Mouse (Mus musculus): ENCODE results near the gene Rin2. TPM values are rescaled to one million over a fixed set of nuclear protein-coding genes. Genes with fewer than 3 reads are reported as not detected.

Gene Rin2
- polyA plus RNA-seq, 1 experiment from 2014 or later = 1.7 TPM

DNA sequence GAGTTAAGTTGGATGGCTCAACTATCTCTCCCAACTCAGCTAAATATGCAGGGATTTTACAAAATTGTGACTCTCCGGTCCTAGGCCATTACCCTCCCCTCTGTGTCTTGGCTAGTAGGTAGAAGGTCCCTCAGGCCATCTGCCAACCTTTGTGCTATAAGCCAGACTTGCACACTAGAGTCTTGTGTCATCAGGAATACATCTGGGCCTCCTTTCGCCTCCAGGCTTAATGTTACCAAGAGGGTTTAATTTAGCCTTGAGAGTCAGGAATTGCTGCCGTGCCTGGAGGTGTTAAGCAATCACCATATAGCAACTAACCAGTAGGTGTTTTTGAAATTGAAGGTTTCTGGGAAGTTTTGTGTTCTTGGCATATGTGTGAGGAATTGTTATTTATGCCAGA lies 158.3 kb downstream of the Rin2 start:
- no peak overlapping the region for H3K4me2 ChIP-seq
- DNase-seq = no peak
- no peaks in the 10 kb centered on the region for H3K9me3 ChIP-seq (replicated peaks)
- H3K27ac ChIP-seq = no peak overlapping the region
- H3K4me1 ChIP-seq (replicated peaks) = peaks cover 7% of the 10 kb centered on the region; the same call in 1 of the 2 replicates
- 66% methylated on average over 3 of the region's 3 CpGs for WGBS (ENCODE audit: insufficient replicate concordance)
- no peak overlapping the region for H3K9ac ChIP-seq
- ATAC-seq (ENCODE audit: low read depth) = no peak
- no peak overlapping the region for H3K4me3 ChIP-seq (replicated peaks)
- H3K36me3 ChIP-seq = no peaks in the 10 kb centered on the region
- no peaks in the 10 kb centered on the region for H3K27me3 ChIP-seq

DNA sequence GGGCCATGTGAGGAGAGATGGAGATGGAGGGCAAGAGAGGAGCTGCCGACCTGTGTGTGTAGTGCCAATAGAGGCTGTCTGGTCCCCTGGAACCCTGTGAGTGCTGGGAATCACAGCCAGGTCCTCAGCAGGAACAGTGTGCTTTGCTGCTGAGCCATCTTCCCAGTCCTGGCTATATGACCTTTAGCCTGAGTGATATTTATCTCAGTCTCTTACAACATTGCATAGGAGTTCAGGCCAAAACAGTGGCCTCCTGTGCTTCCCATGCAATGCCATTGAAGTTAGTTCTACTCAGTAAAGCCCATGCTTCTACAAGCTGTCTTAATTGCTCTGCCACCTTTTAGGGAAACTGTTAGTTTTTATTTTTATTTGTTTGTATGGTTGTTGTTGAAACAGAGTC lies 160.9 kb downstream of the Rin2 start:
- no peak for ATAC-seq (ENCODE audit: low read depth)
- Histone ChIP-seq H3K27me3 (no peaks in the 10 kb centered on the region), H3K27ac (no peak overlapping the region), H3K36me3 (no peaks in the 10 kb centered on the region), H3K9me3 (replicated peaks) (no peaks in the 10 kb centered on the region), H3K9ac (no peak overlapping the region), H3K4me2 (no peak overlapping the region), H3K4me1 (replicated peaks) (peaks cover 7% of the 10 kb centered on the region; the same call in 1 of the 2 replicates), H3K4me3 (replicated peaks) (no peak overlapping the region)
- WGBS (ENCODE audit: insufficient replicate concordance) = 50% methylated on average over 1 of the region's 1 CpGs
- no peak for DNase-seq

DNA sequence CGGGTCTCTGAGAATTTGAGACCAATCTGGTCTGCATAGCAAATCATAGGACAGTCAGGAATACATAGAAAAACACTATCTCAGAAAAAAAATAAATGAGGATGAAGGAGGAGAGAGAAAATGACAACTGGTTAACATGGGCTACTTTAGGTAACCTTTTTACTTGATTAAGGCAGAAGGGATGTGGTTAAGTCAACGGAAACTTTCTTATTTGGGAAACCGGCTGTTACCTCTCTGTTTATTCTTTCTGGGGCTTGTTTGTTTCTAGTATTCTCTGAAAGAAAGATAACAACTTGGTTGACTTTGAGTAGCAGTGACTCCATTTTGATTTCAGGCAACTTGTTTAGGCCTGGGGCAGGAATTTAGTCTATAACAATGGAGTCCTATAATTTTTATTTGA lies 163.7 kb downstream of the Rin2 start:
- no peaks in the 10 kb centered on the region for H3K36me3 ChIP-seq
- no peak overlapping the region for H3K27ac ChIP-seq
- no peaks in the 10 kb centered on the region for H3K9me3 ChIP-seq (replicated peaks)
- DNase-seq (no peak), ATAC-seq (ENCODE audit: low read depth) (no peak)
- H3K4me2 ChIP-seq = no peak overlapping the region
- H3K4me3 ChIP-seq (replicated peaks) = no peak overlapping the region
- WGBS (ENCODE audit: insufficient replicate concordance) = 55% methylated on average over 3 of the region's 3 CpGs
- H3K9ac ChIP-seq = no peak overlapping the region
- H3K4me1 ChIP-seq (replicated peaks) = no peaks in the 10 kb centered on the region
- H3K27me3 ChIP-seq = no peaks in the 10 kb centered on the region

DNA sequence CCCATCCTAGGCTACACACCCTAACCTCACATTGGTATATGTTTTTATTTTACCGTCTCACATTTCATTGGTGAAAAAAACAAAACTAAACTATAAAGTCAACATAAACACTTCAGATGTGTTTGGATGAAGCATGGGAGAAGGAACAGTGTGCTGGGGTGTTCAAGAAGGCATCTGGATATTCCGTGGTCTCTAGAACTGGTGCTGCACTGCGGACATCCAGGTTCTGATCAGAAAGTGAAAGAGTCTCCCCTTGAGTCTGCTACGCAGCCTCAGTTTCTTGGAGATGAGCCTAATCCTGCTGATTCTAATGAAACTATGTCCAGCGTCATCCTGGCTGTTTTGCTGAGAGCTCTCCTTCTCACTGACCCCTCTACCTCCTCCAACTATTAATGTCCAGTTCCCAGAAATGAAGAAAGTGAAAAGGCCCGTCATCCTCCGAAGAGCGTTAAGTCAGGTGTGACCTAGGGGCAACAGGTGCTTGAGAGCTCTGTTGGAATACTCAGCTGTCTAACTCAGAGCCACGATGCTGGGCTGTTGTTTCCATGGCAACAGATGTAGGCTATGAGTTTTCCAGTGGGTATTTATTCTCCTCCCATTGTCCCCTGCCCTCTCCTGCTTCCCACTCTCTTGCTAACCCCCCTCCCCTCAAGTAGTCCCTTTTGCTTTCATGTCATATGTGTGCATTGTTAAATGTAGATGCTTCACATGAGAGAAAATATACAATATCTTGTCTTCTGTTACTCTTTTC lies 164.7 kb downstream of the Rin2 start:
- Histone ChIP-seq H3K4me3 (replicated peaks) (no peak overlapping the region), H3K4me1 (replicated peaks) (no peaks in the 10 kb centered on the region), H3K27me3 (no peaks in the 10 kb centered on the region), H3K36me3 (no peaks in the 10 kb centered on the region), H3K9ac (no peak overlapping the region), H3K9me3 (replicated peaks) (no peaks in the 10 kb centered on the region), H3K4me2 (no peak overlapping the region), H3K27ac (no peak overlapping the region)
- WGBS (ENCODE audit: insufficient replicate concordance) = 69% methylated on average over 9 of the region's 9 CpGs
- no peak for ATAC-seq (ENCODE audit: low read depth)
- DNase-seq = no peak

DNA sequence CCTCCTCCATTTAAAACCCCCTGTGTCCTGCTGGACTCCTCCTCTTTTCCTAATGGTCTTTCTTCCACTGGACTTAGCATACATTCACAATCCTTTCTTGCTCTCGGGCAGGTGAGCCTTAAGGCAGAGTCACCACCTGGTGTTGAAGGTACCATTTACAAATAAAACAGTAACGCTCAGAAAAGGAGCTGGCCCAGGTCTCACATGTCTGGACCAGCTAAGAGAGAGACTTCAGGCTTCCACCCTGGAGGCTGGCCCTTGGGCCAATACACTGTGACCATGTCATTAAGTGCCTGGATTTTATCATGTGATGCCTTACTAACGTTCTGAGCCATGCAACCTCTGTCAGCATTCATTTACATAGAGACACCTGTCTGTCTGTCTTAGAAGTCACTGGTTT lies 165.3 kb downstream of the Rin2 start:
- H3K27me3 ChIP-seq = no peaks in the 10 kb centered on the region
- H3K36me3 ChIP-seq = no peaks in the 10 kb centered on the region
- no peak for DNase-seq
- H3K27ac ChIP-seq = no peak overlapping the region
- H3K4me1 ChIP-seq (replicated peaks) = no peaks in the 10 kb centered on the region
- H3K4me3 ChIP-seq (replicated peaks) = no peak overlapping the region
- no peak for ATAC-seq (ENCODE audit: low read depth)
- no peak overlapping the region for H3K9ac ChIP-seq
- WGBS (ENCODE audit: insufficient replicate concordance) = 57% methylated on average over 3 of the region's 3 CpGs
- no peaks in the 10 kb centered on the region for H3K9me3 ChIP-seq (replicated peaks)
- no peak overlapping the region for H3K4me2 ChIP-seq

DNA sequence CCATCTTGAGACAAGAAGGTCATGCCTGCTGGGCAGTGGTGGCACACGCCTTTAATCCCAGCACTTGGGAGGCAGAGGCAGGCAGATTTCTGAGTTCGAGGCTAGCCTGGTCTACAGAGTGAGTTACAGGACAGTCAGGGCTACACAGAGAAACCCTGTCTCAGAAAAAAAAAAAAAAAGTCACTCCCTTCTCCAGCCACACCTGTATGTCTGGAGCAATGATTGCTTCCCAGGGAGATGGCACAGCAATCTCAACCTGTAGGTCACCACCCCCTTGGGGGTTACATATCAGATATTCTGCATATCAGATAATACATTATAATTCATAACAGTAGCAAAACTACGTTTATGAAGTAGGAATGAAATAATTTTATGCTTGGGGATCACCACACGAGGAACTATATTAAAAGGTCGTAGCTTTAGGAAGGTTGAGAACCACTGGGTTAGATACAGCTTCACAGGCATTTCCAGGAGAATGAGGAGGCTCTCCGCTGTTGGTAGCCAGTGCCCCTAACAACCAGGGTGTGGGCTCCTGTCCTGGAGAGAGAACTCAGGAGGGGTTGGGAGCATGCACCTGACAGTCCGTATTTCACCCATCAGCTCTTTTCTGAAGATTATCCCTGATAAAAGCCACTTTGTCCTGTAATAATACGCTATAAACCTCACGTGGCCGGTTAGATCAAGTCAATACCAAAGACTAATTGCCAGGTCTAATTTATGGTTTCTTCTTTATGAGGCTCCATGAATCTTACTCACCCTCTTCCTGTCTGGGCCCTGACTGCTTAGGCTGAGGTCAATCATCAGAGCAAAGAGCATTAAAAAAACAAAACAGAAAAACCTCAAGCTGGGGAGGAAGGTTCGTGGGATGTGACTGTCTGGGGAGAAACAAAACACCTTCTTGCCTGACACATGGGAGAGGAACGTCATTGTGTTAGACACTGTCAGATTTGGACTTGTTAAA lies 166.2 kb downstream of the Rin2 start:
- 57% methylated on average over 12 of the region's 12 CpGs for WGBS (ENCODE audit: insufficient replicate concordance)
- ATAC-seq (ENCODE audit: low read depth) = no peak

DNA sequence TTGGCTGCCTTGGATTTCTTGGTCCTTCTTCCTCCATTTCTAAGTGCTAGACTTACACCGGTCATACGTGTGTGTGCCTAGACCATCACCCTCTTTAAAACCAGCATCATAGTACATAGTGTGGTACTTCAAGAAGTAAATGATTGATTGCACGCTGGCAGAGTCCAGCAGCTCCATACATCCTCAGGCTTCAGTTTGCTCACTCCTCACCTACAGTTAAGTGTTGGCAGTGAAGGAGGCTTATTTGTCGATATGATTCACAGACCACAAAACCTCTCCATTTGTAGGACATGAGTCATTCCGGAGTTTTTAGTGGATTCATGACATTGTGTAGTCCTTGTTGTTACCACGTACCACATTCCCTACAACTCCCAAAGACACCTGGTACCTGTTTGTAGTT lies 168.3 kb downstream of the Rin2 start:
- H3K9ac ChIP-seq = no peak overlapping the region
- H3K27me3 ChIP-seq = no peaks in the 10 kb centered on the region
- DNase-seq = no peak
- H3K4me2 ChIP-seq = no peak overlapping the region
- ATAC-seq (ENCODE audit: low read depth) = no peak
- 71% methylated on average over 6 of the region's 6 CpGs for WGBS (ENCODE audit: insufficient replicate concordance)
- H3K4me3 ChIP-seq (replicated peaks) = no peak overlapping the region
- H3K4me1 ChIP-seq (replicated peaks) = no peaks in the 10 kb centered on the region
- H3K9me3 ChIP-seq (replicated peaks) = no peaks in the 10 kb centered on the region
- H3K36me3 ChIP-seq = no peaks in the 10 kb centered on the region
- H3K27ac ChIP-seq = no peak overlapping the region

More for the DNA sequence above, 166.2 kb downstream of the Rin2 start:
- Histone ChIP-seq H3K4me2 (no peak overlapping the region), H3K9me3 (replicated peaks) (no peaks in the 10 kb centered on the region), H3K27ac (no peak overlapping the region), H3K4me3 (replicated peaks) (no peak overlapping the region), H3K36me3 (no peaks in the 10 kb centered on the region), H3K27me3 (no peaks in the 10 kb centered on the region), H3K4me1 (replicated peaks) (no peaks in the 10 kb centered on the region), H3K9ac (no peak overlapping the region)
- DNase-seq = no peak

DNA sequence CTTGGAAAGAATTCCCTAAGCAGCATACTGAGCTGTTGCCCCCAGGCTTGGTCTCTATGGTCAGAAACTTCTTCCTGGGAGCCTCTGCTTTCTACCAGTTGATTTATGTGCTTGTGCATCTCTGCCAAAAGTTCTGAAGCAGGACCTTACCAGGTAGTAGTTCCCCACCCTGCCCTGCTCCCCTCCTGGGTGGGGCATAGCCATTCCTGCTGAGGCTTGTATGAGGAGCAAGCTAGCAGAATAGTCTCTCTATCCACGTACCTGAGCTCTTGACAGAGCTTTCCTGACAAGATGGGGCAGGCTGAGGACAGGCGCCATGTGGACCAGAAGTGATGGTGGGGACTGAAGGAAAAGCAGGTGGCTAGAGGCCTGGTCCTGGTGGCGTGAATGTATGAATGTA lies 171.6 kb downstream of the Rin2 start:
- no peak overlapping the region for H3K9ac ChIP-seq
- H3K27me3 ChIP-seq = no peaks in the 10 kb centered on the region
- no peak overlapping the region for H3K4me2 ChIP-seq
- H3K4me1 ChIP-seq (replicated peaks) = no peaks in the 10 kb centered on the region; the same call in 1 of the 2 replicates
- H3K36me3 ChIP-seq = no peaks in the 10 kb centered on the region
- no peak for DNase-seq
- H3K4me3 ChIP-seq (replicated peaks) = no peak overlapping the region
- no peak overlapping the region for H3K27ac ChIP-seq
- H3K9me3 ChIP-seq (replicated peaks) = no peaks in the 10 kb centered on the region
- ATAC-seq (ENCODE audit: low read depth) = no peak
- 58% methylated on average over 3 of the region's 3 CpGs for WGBS (ENCODE audit: insufficient replicate concordance)

DNA sequence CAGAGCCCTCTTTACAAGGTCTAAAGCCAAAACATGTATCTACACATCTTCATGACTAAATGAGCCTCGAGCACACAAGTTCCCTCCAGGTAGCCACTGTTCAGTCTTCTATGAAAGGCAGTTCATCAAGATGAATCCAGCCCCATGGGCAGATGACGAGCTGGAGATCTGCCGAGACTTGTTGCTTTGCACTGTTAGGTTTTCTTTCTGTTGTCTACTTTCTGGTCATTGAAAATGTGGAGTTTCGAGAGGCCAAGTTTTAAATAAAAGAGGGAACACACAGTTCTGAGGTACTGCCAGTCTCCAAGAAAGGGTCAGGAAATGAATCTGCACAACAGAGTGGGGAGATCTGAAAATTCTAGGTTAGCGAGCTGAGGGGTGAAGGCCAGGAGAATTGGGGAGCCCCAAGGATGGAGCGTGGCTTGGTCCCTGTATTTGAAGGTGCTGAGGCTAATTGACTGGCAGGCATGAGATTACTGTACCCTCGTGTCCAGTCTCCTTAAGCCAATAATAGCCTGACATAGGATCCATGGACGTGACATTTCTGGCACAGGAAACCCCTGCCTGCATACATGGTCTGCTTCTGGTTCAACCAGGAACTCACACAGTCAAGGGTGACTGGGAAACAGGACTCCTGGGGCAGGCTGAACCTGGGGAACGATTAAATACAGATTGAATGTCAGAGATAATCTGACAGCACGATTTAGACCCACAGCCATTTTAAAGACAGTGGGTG lies 174.3 kb downstream of the Rin2 start:
- Histone ChIP-seq H3K27ac (no peak overlapping the region), H3K4me1 (replicated peaks) (no peaks in the 10 kb centered on the region; the same call in 1 of the 2 replicates), H3K4me2 (no peak overlapping the region), H3K27me3 (no peaks in the 10 kb centered on the region), H3K4me3 (replicated peaks) (no peak overlapping the region), H3K9me3 (replicated peaks) (no peaks in the 10 kb centered on the region), H3K9ac (no peak overlapping the region), H3K36me3 (no peaks in the 10 kb centered on the region)
- DNase-seq (no peak), ATAC-seq (ENCODE audit: low read depth) (no peak)
- WGBS (ENCODE audit: insufficient replicate concordance) = 50% methylated on average over 10 of the region's 10 CpGs

DNA sequence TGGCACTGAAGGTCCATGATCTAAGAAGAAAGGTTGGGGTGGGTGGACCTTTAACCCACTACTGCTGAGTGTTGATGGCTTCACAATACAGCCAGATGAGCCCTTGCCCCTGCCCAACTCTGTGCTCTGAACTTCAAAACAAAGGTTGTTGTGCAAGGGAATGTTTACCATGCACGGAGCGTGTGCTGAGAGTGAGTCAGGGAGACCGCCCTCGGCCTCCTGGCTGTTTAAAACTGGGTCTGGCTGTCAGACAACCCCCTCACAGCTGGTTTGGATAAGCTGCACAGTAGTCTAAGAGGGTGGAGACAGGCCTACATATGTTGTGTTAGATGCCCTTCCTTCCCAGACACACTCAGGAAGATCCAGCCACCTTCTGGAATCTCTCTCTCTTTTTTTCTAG lies 175.8 kb downstream of the Rin2 start:
- DNase-seq (no peak), ATAC-seq (ENCODE audit: low read depth) (peak; percentile 29; the same call in 1 of the 2 replicates)
- whole genome bisulfite sequencing (ENCODE audit: insufficient replicate concordance) = 72% methylated on average over 4 of the region's 4 CpGs
- Histone ChIP-seq H3K4me1 (replicated peaks) (no peaks in the 10 kb centered on the region; the same call in 1 of the 2 replicates), H3K4me3 (replicated peaks) (no peak overlapping the region), H3K4me2 (no peak overlapping the region), H3K27me3 (no peaks in the 10 kb centered on the region), H3K27ac (no peak overlapping the region), H3K9me3 (replicated peaks) (no peaks in the 10 kb centered on the region), H3K9ac (no peak overlapping the region), H3K36me3 (no peaks in the 10 kb centered on the region)

DNA sequence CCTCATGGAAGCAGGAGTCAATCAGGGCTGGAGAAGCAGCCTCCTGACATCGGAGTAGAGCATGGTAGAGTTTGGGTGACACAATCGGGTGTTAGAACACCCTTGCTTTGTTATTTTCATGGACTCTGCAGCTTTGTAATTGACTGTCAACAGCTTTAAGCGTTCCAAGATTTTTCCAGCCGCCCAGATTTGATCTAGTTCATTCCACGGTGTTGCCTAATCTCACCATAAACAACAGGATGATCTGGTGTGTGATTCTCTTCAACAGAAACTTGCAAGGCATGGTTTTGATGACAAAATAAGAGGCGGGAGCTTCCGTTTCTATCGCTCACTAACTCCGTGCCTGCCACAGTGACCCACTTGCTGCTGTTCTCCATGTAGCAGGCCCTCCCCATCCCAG lies 180.8 kb downstream of the Rin2 start:
- H3K36me3 ChIP-seq = no peaks in the 10 kb centered on the region
- H3K9me3 ChIP-seq (replicated peaks) = no peaks in the 10 kb centered on the region
- H3K9ac ChIP-seq = no peak overlapping the region
- no peak for ATAC-seq (ENCODE audit: low read depth)
- H3K4me2 ChIP-seq = no peak overlapping the region
- WGBS (ENCODE audit: insufficient replicate concordance) = 69% methylated on average over 9 of the region's 9 CpGs
- H3K4me1 ChIP-seq (replicated peaks) = no peaks in the 10 kb centered on the region; the same call in 1 of the 2 replicates
- H3K27me3 ChIP-seq = no peaks in the 10 kb centered on the region
- no peak for DNase-seq
- H3K4me3 ChIP-seq (replicated peaks) = no peak overlapping the region
- H3K27ac ChIP-seq = no peak overlapping the region
